Comparison of ENCODE assay signal across 13 mouse cellular contexts in the genomic region with DNA sequence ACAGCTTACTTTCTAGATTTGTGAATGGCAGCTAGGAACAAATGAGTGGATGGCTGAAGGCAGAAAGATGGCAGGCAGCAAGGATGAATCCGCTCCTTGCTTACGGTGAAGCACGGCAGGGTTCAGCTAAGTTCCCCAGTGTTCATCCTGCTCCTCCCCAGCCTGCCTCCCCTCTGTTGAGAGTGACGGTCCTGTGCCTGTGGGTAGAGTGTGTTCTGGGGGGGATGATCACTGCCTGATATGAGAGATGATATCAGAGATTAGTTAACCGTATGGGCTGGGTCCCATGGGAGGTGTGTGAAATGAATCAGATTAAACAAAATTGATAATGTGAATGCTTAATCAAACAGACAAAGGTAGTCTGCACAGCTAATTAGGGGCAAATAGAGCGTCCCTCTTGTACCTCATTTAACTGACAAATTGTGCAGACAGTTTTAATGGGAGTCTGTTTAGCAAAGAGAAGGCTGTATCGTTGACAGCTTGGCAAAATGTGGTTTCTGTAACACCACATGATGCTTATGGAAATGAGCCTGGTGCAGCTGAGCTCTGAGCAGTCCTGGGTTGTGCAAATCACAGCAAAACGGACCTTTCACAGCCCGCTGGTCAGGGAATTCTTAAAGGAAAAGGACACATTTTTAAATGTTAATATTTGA. TPM values are rescaled to one million over a fixed set of nuclear protein-coding genes. Genes with fewer than 3 reads are reported as not detected.
DNase-seq lines count a peak whose midpoint lies in the region; ATAC-seq lines count a peak whose summit lies in the region.
"Had no signal": no experiment of that assay in that cellular context is flagged by ENCODE, and none has a peak within 500 bp of the region (broad histone marks: within the 10 kb centered on the region; RNA-seq: fewer than 3 reads in every experiment).

No protein-coding gene starts in this region.

- no peaks in the 10 kb centered on the region for H3K27me3 ChIP-seq in embryonic facial prominence, embryonic 11.5 days (ENCODE audit: control insufficient read depth, insufficient read depth, low read length)
- peaks cover 34% of the 10 kb centered on the region for H3K27me3 ChIP-seq in embryonic facial prominence, embryonic 10.5 days (replicated peaks; ENCODE audit: low read depth, poor library complexity, severe bottlenecking)
- H3K27me3 ChIP-seq in neural tube, embryonic 11.5 days (ENCODE audit: control insufficient read depth, insufficient read depth, low read length), result no peaks in the 10 kb centered on the region

- no peak overlapping the region for H3K4me2 ChIP-seq in embryonic facial prominence, embryonic 11.5 days (ENCODE audit: low read depth, low read length)
- no peak overlapping the region for H3K4me2 ChIP-seq in neural tube, embryonic 11.5 days (ENCODE audit: low read depth)
- H3K4me2 ChIP-seq: liver, embryonic 11.5 days had no signal

- 33% methylated on average over 9 of the region's 9 CpGs for WGBS in embryonic facial prominence, embryonic 11.5 days
- WGBS in embryonic facial prominence, embryonic 10.5 days, result 42% methylated on average over 9 of the region's 9 CpGs
- WGBS in neural tube, embryonic 11.5 days, result 42% methylated on average over 9 of the region's 9 CpGs

- H3K9ac ChIP-seq in embryonic facial prominence, embryonic 11.5 days (replicated peaks; ENCODE audit: low read length), result no peak overlapping the region
- H3K9ac ChIP-seq in neural tube, embryonic 11.5 days (ENCODE audit: low read length), result no peak overlapping the region

- H3K4me1 ChIP-seq in embryonic facial prominence, embryonic 11.5 days (ENCODE audit: control insufficient read depth, insufficient read depth, low read length), result no peaks in the 10 kb centered on the region
- H3K4me1 ChIP-seq in embryonic facial prominence, embryonic 10.5 days, result peaks cover 14% of the 10 kb centered on the region
- H3K4me1 ChIP-seq in neural tube, embryonic 11.5 days (ENCODE audit: control insufficient read depth, insufficient read depth, low read length), result peaks cover 6% of the 10 kb centered on the region; the same call in 1 of the 2 replicates

- H3K36me3 ChIP-seq in embryonic facial prominence, embryonic 11.5 days (replicated peaks; ENCODE audit: control insufficient read depth, insufficient read depth, low read depth, low read length), result no peaks in the 10 kb centered on the region
- no peaks in the 10 kb centered on the region for H3K36me3 ChIP-seq in embryonic facial prominence, embryonic 10.5 days (replicated peaks)
- no peaks in the 10 kb centered on the region for H3K36me3 ChIP-seq in neural tube, embryonic 11.5 days (ENCODE audit: control insufficient read depth, insufficient read depth, low read length)

- no peak overlapping the region for H3K27ac ChIP-seq in embryonic facial prominence, embryonic 11.5 days (replicated peaks; ENCODE audit: low read depth, low read length)
- no peak overlapping the region for H3K27ac ChIP-seq in embryonic facial prominence, embryonic 10.5 days (replicated peaks)
- H3K27ac ChIP-seq in neural tube, embryonic 11.5 days (ENCODE audit: low read depth, low read length), result no peak overlapping the region
- H3K27ac ChIP-seq: heart, adult 2 months; left cerebral cortex, adult 2 months had no signal

- DNase-seq in embryonic facial prominence, embryonic 11.5 days (ENCODE audit: low spot score), result peak; percentile 4
- DNase-seq in embryonic facial prominence, embryonic 10.5 days (ENCODE audit: low spot score), result no peak
- peak; percentile 46 for DNase-seq in neural tube, embryonic 11.5 days (ENCODE audit: low spot score)
- no peak for DNase-seq in neural tube, embryonic 10.5 days (ENCODE audit: extremely low spot score, low spot score)
- peak; percentile 16 to 57 for DNase-seq in layer of hippocampus, postnatal 14 days (ENCODE audit: low spot score in 2 of 2)
- DNase-seq in telencephalon, adult 2 months (ENCODE audit: low read depth, low spot score), result peak; percentile 4
- no peak for DNase-seq in testis, postnatal 10 days (ENCODE audit: low spot score)
- no peak for DNase-seq in gastrocnemius, adult 18-20 months (ENCODE audit: low spot score)
- DNase-seq: adrenal gland, postnatal 36 days; cerebellum, adult 9-11 months; heart, adult 2 months had no signal

- ATAC-seq in embryonic facial prominence, embryonic 11.5 days (replicated peaks; ENCODE audit: insufficient number of reproducible peaks, low FRiP score, low TSS enrichment, low read depth), result peak; percentile 72; the same call in 1 of the 2 replicates
- peak; percentile 81 for ATAC-seq in neural tube, embryonic 11.5 days (ENCODE audit: insufficient read depth, low FRiP score, low TSS enrichment)

- H3K9me3 ChIP-seq in embryonic facial prominence, embryonic 11.5 days (replicated peaks; ENCODE audit: control insufficient read depth, low read length), result no peaks in the 10 kb centered on the region
- no peaks in the 10 kb centered on the region for H3K9me3 ChIP-seq in embryonic facial prominence, embryonic 10.5 days
- no peaks in the 10 kb centered on the region for H3K9me3 ChIP-seq in neural tube, embryonic 11.5 days (ENCODE audit: control insufficient read depth, low read length)

- no peak overlapping the region for H3K4me3 ChIP-seq in embryonic facial prominence, embryonic 11.5 days (ENCODE audit: low read depth, low read length)
- no peak overlapping the region for H3K4me3 ChIP-seq in embryonic facial prominence, embryonic 10.5 days
- no peak overlapping the region for H3K4me3 ChIP-seq in neural tube, embryonic 11.5 days (ENCODE audit: low read depth, low read length)
- H3K4me3 ChIP-seq: heart, adult 2 months; left cerebral cortex, adult 2 months had no signal

RNA-seq across cellular contexts. Expression of a gene that starts 40.3 kb away (rescaled TPM):
- polyA plus RNA-seq in embryonic facial prominence, embryonic 11.5 days (2014; fragmentation: Nextera tagmentation; extraction: Ambion mirVana), result 1.4 and 2.0 TPM in 2 replicates
- polyA plus RNA-seq in embryonic facial prominence, embryonic 10.5 days (2016; fragmentation: Nextera tagmentation; extraction: Ambion mirVana), result 3.4 and 10.2 TPM in 2 replicates
- 36.6 and 38.9 TPM in 2 replicates for polyA plus RNA-seq in neural tube, embryonic 11.5 days (2014; fragmentation: Nextera tagmentation; extraction: Ambion mirVana)
- total RNA-seq in layer of hippocampus, postnatal 14 days (2021), result not detected
- not detected for total RNA-seq in gastrocnemius, adult 18-20 months (2021)
- total RNA-seq: adrenal gland, postnatal 36 days; heart, adult 2 months; left cerebral cortex, adult 2 months had no signal
- polyA plus RNA-seq: heart, adult 2 months; liver, embryonic 11.5 days had no signal

Comparison
In these comparisons a context has a peak if more than half of its experiments do, and no peak if none do; other contexts are left out.
1. DNase-seq: peak in embryonic facial prominence, embryonic 11.5 days (single experiment), neural tube, embryonic 11.5 days (single experiment), layer of hippocampus, postnatal 14 days (2 of 2) and telencephalon, adult 2 months (single experiment); none in embryonic facial prominence, embryonic 10.5 days (single experiment), neural tube, embryonic 10.5 days (single experiment), testis, postnatal 10 days (single experiment) and gastrocnemius, adult 18-20 months (single experiment).